Mouse (Mus musculus): ENCODE measurements at regions not wholly inside any gene's neighbourhood (a gene's known extent, or its start where the extent isn't known, plus 50 kb on each side); places are given as distances from the start of the nearest gene placed in this dataset.

DNA sequence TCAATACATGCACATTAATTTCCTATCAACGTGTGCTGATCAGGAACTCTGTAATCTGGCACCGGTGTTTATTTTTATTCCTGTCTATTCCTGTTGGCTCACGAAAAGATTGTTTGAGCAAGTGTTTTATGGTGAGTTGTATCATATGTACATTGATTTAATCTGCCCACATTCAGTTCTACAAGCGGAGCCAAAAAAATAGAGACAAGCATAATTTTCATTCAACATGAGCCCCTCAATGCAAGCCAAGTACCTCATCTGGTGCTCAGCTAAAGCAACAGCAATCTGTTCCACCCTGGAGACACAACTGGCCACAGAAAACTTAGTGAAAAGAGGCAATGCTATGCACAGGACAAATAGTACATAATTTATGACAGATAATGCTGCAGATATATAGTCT is 147.6 kb downstream of the Fam84b start:
- TF ChIP-seq POLR2A (IDR thresholded peaks at IDR 0.05; ENCODE audit: borderline replicate concordance, extremely low read depth, insufficient read depth, insufficient read length, poor library complexity, severe bottlenecking): no peak
- no peak for TF ChIP-seq CTCF (IDR thresholded peaks at IDR 0.05; ENCODE audit: borderline replicate concordance, extremely low read depth, insufficient read depth, insufficient read length)

Data from brain, embryonic 14.5 days (tissue).